Mouse (Mus musculus): Measurements from ENCODE around the gene Plxnd1.

GRCm38 (mm10) chr6:115973881-115974662 lies 20.7 kb downstream of the Plxnd1 start:
- TF ChIP-seq POLR2A (IDR thresholded peaks at IDR 0.05; ENCODE audit: low read depth, low read length) (no peak), CTCF (conservative IDR thresholded peaks at IDR 0.05; ENCODE audit: insufficient read depth, insufficient read length, low read depth, low read length) (no peak)
